ENCODE assay signal across 8 mouse cellular contexts in the genomic region with DNA sequence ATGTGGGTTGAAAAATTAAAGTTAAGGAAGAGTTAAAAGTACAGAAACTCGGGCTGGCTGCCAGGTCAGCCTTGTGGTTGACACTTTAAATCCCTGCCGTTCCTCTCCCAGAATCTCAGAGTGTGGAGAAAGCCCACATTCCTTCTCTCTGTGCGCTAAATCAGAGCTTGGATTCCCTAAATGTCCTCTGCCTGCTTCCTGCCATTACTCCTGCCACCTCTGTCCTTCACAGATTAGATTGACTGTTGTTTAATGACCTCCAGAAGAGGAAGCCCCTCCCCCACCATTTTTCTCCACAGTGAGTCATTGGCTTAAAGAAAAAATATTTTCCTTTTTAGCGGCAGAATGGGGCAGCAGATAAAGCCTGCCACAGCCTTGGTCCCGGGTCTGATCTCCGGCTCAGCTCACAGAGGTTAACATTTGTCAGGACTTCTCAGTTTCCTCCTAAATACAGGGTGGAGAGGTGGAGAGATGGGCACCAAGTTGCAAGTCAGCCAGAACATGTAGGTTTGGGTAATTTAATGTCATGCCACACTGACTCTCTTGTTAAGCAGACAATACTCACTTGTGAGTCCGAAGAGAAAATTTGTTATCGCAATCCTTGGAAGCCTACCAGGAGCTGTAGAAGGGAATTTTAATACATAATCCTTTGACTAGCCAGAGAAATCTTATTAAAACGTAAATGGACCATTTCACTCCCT.
DNase-seq lines count a peak whose midpoint lies in the region; ATAC-seq and TF ChIP-seq lines count a peak whose summit lies in the region.

No protein-coding gene starts in this region.

- peak overlapping the region; percentile 32 for H3K4me2 ChIP-seq in forebrain, embryonic 13.5 days

- ATAC-seq in forebrain, embryonic 13.5 days, result no peak

- peaks cover 29% of the 10 kb centered on the region for H3K27me3 ChIP-seq in forebrain, embryonic 13.5 days
- no peaks in the 10 kb centered on the region for H3K27me3 ChIP-seq in kidney, adult 2 months (replicated peaks; ENCODE audit: control insufficient read depth, insufficient read depth, low read length)

- H3K27ac ChIP-seq in gastrocnemius, adult 2 months, result peak overlapping the region; percentile 46
- H3K27ac ChIP-seq in forebrain, embryonic 13.5 days, result no peak overlapping the region
- H3K27ac ChIP-seq in kidney, adult 2 months (ENCODE audit: insufficient read depth, low read depth, low read length), result peak overlapping the region; percentile 84

- DNase-seq in gastrocnemius, adult 2 months, result no peak
- no peak for DNase-seq in gastrocnemius, postnatal 14 days
- DNase-seq in kidney, adult 2 months, result peak; percentile 83
- peak; percentile 35 for DNase-seq in lung, postnatal 36 days
- no peak for DNase-seq in layer of hippocampus, adult 18-20 months (ENCODE audit: low spot score in 2 of 2)
- DNase-seq in right cerebral cortex, postnatal 4 days, result no peak
- DNase-seq in cerebellum, adult 9-11 months, result no peak

- peak overlapping the region; percentile 21 for H3K4me3 ChIP-seq in gastrocnemius, adult 2 months
- H3K4me3 ChIP-seq in forebrain, embryonic 13.5 days, result no peak overlapping the region
- peak overlapping the region; percentile 14; the same call in 1 of the 2 replicates for H3K4me3 ChIP-seq in kidney, adult 2 months (ENCODE audit: insufficient read depth, low read depth, low read length)

- no peak for TF ChIP-seq CTCF in gastrocnemius, adult 2 months (IDR thresholded peaks at IDR 0.05)
- no peak for TF ChIP-seq CTCF in kidney, adult 2 months (conservative IDR thresholded peaks at IDR 0.05; ENCODE audit: insufficient read depth, insufficient read length, low read depth, low read length)

- H3K36me3 ChIP-seq in forebrain, embryonic 13.5 days (ENCODE audit: poor library complexity, severe bottlenecking), result no peaks in the 10 kb centered on the region
- no peaks in the 10 kb centered on the region for H3K36me3 ChIP-seq in kidney, adult 2 months (ENCODE audit: control insufficient read depth, insufficient read depth, low read length)

- no peaks in the 10 kb centered on the region for H3K9me3 ChIP-seq in forebrain, embryonic 13.5 days (replicated peaks)

- 17% methylated on average over 9 of the region's 9 CpGs for WGBS in forebrain, embryonic 13.5 days
- WGBS in kidney, adult 2 months, result 4% methylated on average over 9 of the region's 9 CpGs

- intact Hi-C loops in gastrocnemius, adult 2 months (cut with DNase I), result no loop called here
- intact Hi-C loops in gastrocnemius, postnatal 14 days (cut with DNase I; ENCODE audit: low total_unique reads), result no loop called here

- TF ChIP-seq POLR2A in kidney, adult 2 months (IDR thresholded peaks at IDR 0.05; ENCODE audit: low read depth, low read length), result no peak

- H3K9ac ChIP-seq in forebrain, embryonic 13.5 days, result no peak overlapping the region

- H3K4me1 ChIP-seq in forebrain, embryonic 13.5 days, result peaks cover 45% of the 10 kb centered on the region
- H3K4me1 ChIP-seq in kidney, adult 2 months (ENCODE audit: control insufficient read depth, insufficient read depth, low read length), result peaks cover 16% of the 10 kb centered on the region

Comparison
In these comparisons a context has a peak if more than half of its experiments do, and no peak if none do; other contexts are left out.
1. DNase-seq: peak in kidney, adult 2 months (single experiment) and lung, postnatal 36 days (single experiment); none in gastrocnemius, adult 2 months (single experiment), gastrocnemius, postnatal 14 days (single experiment), layer of hippocampus, adult 18-20 months (0 of 2), right cerebral cortex, postnatal 4 days (single experiment) and cerebellum, adult 9-11 months (single experiment).